Mouse (Mus musculus): ENCODE data around the gene Bcar3. TPM values are rescaled to one million over a fixed set of nuclear protein-coding genes. Genes with fewer than 3 reads are reported as not detected.

Gene Bcar3
- polyA plus RNA-seq, 1 experiment from 2014 or later, result 14.9 TPM

DNA sequence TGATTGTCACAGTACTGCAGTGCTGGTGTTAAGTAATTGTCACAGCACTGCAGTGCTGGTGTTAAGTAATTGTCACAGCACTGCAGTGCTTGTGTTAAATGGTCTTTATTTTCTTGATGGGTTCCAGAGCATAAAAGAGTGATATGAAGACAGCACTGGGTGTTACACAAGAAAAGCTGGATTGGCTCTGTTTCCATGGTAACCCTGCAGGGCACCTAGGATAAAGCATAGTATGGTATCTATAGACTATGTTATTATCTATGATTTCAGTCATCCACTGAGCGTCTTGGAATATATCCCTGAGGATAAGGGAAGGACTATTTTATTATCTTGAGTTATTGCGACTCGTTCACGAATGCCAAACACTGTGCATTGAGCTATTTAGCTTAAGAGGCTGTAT is 162.9 kb downstream of the Bcar3 start:
- Histone ChIP-seq H3K4me1 (ENCODE audit: control insufficient read depth, insufficient read depth, low read length) (peaks cover 14% of the 10 kb centered on the region), H3K27ac (ENCODE audit: low read depth, low read length) (no peak overlapping the region), H3K36me3 (ENCODE audit: control insufficient read depth, insufficient read depth, low read length) (no peaks in the 10 kb centered on the region), H3K9ac (ENCODE audit: low read length) (no peak overlapping the region), H3K4me2 (ENCODE audit: low read depth) (no peak overlapping the region), H3K27me3 (ENCODE audit: control insufficient read depth, insufficient read depth, low read length) (no peaks in the 10 kb centered on the region), H3K9me3 (ENCODE audit: control insufficient read depth, low read length) (no peaks in the 10 kb centered on the region), H3K4me3 (ENCODE audit: low read depth, low read length) (no peak overlapping the region)
- 87% methylated on average over 4 of the region's 4 CpGs for WGBS
- DNase-seq (ENCODE audit: low spot score) (no peak), ATAC-seq (ENCODE audit: insufficient read depth, low FRiP score, low TSS enrichment) (no peak)

DNA sequence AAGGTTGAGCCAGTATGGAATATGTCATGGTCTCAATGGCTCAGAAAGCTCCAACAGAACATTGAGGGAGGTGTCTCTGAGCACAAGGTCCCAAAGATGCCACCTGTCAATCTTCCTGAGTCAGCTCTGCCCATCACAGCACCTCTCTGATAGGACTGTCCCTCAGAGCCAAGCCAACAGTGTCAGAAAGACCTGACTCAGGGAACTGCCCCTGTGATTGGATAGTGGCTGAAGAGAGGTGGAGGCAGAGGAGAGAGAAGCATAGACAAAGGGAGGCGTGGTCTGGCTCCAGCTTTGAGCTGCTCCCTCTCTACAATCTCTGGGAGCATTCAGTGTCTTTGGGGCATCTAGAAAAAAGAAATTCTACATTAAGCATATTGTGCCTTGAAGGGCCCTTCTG is 163.8 kb downstream of the Bcar3 start:
- ATAC-seq (ENCODE audit: insufficient read depth, low FRiP score, low TSS enrichment), result no peak
- no peak overlapping the region for H3K27ac ChIP-seq (ENCODE audit: low read depth, low read length)

GRCm38 (mm10) chr3:122458743-122459142 is 164.8 kb downstream of the Bcar3 start:
- no peak overlapping the region for H3K4me2 ChIP-seq (ENCODE audit: low read depth)
- H3K4me3 ChIP-seq (ENCODE audit: low read depth, low read length), result no peak overlapping the region
- DNase-seq (ENCODE audit: low spot score) (no peak), ATAC-seq (ENCODE audit: insufficient read depth, low FRiP score, low TSS enrichment) (no peak)
- no peak overlapping the region for H3K9ac ChIP-seq (ENCODE audit: low read length)
- WGBS, result 78% methylated on average over 8 of the region's 8 CpGs
- peaks cover 23% of the 10 kb centered on the region for H3K4me1 ChIP-seq (ENCODE audit: control insufficient read depth, insufficient read depth, low read length)
- H3K9me3 ChIP-seq (ENCODE audit: control insufficient read depth, low read length), result no peaks in the 10 kb centered on the region
- no peaks in the 10 kb centered on the region for H3K27me3 ChIP-seq (ENCODE audit: control insufficient read depth, insufficient read depth, low read length)
- no peak overlapping the region for H3K27ac ChIP-seq (ENCODE audit: low read depth, low read length)
- H3K36me3 ChIP-seq (ENCODE audit: control insufficient read depth, insufficient read depth, low read length), result no peaks in the 10 kb centered on the region

More for the DNA sequence above, 163.8 kb downstream of the Bcar3 start:
- Histone ChIP-seq H3K4me1 (ENCODE audit: control insufficient read depth, insufficient read depth, low read length) (peaks cover 19% of the 10 kb centered on the region), H3K4me3 (ENCODE audit: low read depth, low read length) (no peak overlapping the region), H3K4me2 (ENCODE audit: low read depth) (no peak overlapping the region), H3K9ac (ENCODE audit: low read length) (no peak overlapping the region), H3K9me3 (ENCODE audit: control insufficient read depth, low read length) (no peaks in the 10 kb centered on the region), H3K36me3 (ENCODE audit: control insufficient read depth, insufficient read depth, low read length) (no peaks in the 10 kb centered on the region), H3K27me3 (ENCODE audit: control insufficient read depth, insufficient read depth, low read length) (no peaks in the 10 kb centered on the region)
- no peak for DNase-seq (ENCODE audit: low spot score)
- WGBS, result 29% methylated on average over 1 of the region's 1 CpGs

DNA sequence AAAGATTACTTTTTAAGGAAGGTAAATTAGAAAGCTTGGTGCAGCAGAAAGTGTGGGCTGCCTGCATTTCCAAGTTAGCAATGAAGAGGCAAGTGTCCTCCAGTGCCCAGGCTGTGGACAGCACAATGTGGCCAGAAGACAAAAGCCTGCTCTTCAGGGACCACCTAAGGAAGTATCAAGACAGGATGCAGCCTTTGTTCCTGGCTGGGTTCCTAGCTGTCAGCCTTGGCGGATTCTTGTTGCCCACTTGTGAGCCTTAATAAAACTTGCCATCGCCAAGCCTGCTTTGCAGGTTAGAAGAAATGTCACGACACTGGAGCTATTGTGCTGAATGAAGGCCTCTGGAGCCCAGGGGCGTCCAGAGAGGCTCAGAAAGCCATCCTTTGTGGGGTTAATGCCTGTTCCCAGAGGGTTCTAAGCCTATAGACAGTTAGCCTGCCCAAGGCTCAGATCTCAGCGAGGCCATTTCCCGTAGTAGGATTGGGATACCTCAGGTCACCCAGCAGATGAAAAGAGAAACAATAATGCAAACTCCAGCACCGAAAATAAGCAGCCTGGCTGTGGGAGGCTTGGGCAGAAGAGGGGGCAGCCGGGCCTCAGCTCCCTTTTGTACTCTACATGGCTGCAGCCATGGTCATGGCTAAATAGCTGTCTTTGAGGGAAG is 167.0 kb downstream of the Bcar3 start:
- H3K9ac ChIP-seq (ENCODE audit: low read length), result peak overlapping the region; percentile 22; the same call in 1 of the 2 replicates
- H3K9me3 ChIP-seq (ENCODE audit: control insufficient read depth, low read length), result no peaks in the 10 kb centered on the region
- H3K4me2 ChIP-seq (ENCODE audit: low read depth), result peak overlapping the region; percentile 16
- H3K4me1 ChIP-seq (ENCODE audit: control insufficient read depth, insufficient read depth, low read length), result peaks cover 23% of the 10 kb centered on the region
- WGBS, result 34% methylated on average over 8 of the region's 8 CpGs
- no peak overlapping the region for H3K4me3 ChIP-seq (ENCODE audit: low read depth, low read length)
- no peaks in the 10 kb centered on the region for H3K27me3 ChIP-seq (ENCODE audit: control insufficient read depth, insufficient read depth, low read length)
- no peaks in the 10 kb centered on the region for H3K36me3 ChIP-seq (ENCODE audit: control insufficient read depth, insufficient read depth, low read length)
- DNase-seq (ENCODE audit: low spot score), result peak; percentile 57
- H3K27ac ChIP-seq (ENCODE audit: low read depth, low read length), result peak overlapping the region; percentile 89
- peak; percentile 78 for ATAC-seq (ENCODE audit: insufficient read depth, low FRiP score, low TSS enrichment)

DNA sequence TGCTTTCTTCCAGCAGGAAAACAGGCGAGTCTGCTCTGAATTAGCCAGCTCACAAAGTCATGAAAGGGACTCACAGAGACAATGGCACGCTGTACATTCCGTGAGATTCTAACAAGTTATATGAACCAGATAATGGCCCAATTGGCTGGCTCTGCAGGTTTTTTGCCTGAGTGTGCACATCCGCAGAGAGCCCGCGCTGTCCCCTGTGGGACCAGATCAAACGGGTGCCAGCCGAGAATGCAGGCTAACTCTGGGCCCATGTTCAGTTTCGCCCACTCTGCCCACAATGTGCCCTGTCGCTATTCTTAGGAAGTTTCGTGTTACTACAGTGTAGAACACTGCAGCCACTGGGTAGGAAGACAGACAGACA is 167.6 kb downstream of the Bcar3 start:
- H3K27me3 ChIP-seq (ENCODE audit: control insufficient read depth, insufficient read depth, low read length), result no peaks in the 10 kb centered on the region
- H3K4me3 ChIP-seq (ENCODE audit: low read depth, low read length), result no peak overlapping the region
- peaks cover 23% of the 10 kb centered on the region for H3K4me1 ChIP-seq (ENCODE audit: control insufficient read depth, insufficient read depth, low read length)
- no peaks in the 10 kb centered on the region for H3K9me3 ChIP-seq (ENCODE audit: control insufficient read depth, low read length)
- no peak for DNase-seq (ENCODE audit: low spot score)
- H3K27ac ChIP-seq (ENCODE audit: low read depth, low read length), result peak overlapping the region; percentile 89
- H3K9ac ChIP-seq (ENCODE audit: low read length), result no peak overlapping the region
- no peak for ATAC-seq (ENCODE audit: insufficient read depth, low FRiP score, low TSS enrichment)
- 51% methylated on average over 11 of the region's 11 CpGs for WGBS
- peak overlapping the region; percentile 16 for H3K4me2 ChIP-seq (ENCODE audit: low read depth)
- H3K36me3 ChIP-seq (ENCODE audit: control insufficient read depth, insufficient read depth, low read length), result no peaks in the 10 kb centered on the region

- peaks cover 23% of the 10 kb centered on the region for H3K4me1 ChIP-seq (ENCODE audit: control insufficient read depth, insufficient read depth, low read length)
- H3K9me3 ChIP-seq (ENCODE audit: control insufficient read depth, low read length), result no peaks in the 10 kb centered on the region
- peak overlapping the region; percentile 89 for H3K27ac ChIP-seq (ENCODE audit: low read depth, low read length)
- H3K27me3 ChIP-seq (ENCODE audit: control insufficient read depth, insufficient read depth, low read length), result no peaks in the 10 kb centered on the region
- H3K4me2 ChIP-seq (ENCODE audit: low read depth), result no peak overlapping the region
- no peak for ATAC-seq (ENCODE audit: insufficient read depth, low FRiP score, low TSS enrichment)
- no peak overlapping the region for H3K9ac ChIP-seq (ENCODE audit: low read length)
- DNase-seq (ENCODE audit: low spot score), result no peak
- no peaks in the 10 kb centered on the region for H3K36me3 ChIP-seq (ENCODE audit: control insufficient read depth, insufficient read depth, low read length)
- no peak overlapping the region for H3K4me3 ChIP-seq (ENCODE audit: low read depth, low read length)
- 51% methylated on average over 18 of the region's 18 CpGs for WGBS
These were observed 168.3 kb downstream of the Bcar3 start for GRCm38 (mm10) chr3:122461932-122462871.

DNA sequence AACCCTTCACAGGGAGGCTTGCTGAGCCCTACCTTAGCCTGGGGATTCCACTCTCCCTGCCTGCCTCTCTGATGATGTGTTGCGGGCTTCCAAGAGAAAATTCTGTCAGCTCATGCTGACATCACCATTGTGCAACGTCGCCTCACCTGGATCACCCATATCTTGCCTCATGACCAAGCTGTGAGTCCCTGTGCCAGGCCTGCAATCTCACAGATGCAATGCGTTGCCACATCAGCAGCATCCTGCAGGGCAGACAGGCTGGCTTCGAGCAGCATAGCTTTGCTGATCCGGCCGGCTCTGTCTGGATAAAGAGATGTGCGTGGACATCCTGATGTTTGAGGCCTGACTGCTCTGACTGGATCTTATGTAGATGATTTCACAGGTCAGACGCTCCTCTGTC is 169.2 kb downstream of the Bcar3 start:
- H3K4me2 ChIP-seq (ENCODE audit: low read depth), result no peak overlapping the region
- H3K27ac ChIP-seq (ENCODE audit: low read depth, low read length), result no peak overlapping the region
- no peaks in the 10 kb centered on the region for H3K27me3 ChIP-seq (ENCODE audit: control insufficient read depth, insufficient read depth, low read length)
- H3K9me3 ChIP-seq (ENCODE audit: control insufficient read depth, low read length), result no peaks in the 10 kb centered on the region
- H3K36me3 ChIP-seq (ENCODE audit: control insufficient read depth, insufficient read depth, low read length), result no peaks in the 10 kb centered on the region
- H3K9ac ChIP-seq (ENCODE audit: low read length), result no peak overlapping the region
- H3K4me1 ChIP-seq (ENCODE audit: control insufficient read depth, insufficient read depth, low read length), result peaks cover 23% of the 10 kb centered on the region
- no peak for ATAC-seq (ENCODE audit: insufficient read depth, low FRiP score, low TSS enrichment)
- WGBS, result 84% methylated on average over 9 of the region's 9 CpGs
- no peak overlapping the region for H3K4me3 ChIP-seq (ENCODE audit: low read depth, low read length)
- DNase-seq (ENCODE audit: low spot score), result no peak

DNA sequence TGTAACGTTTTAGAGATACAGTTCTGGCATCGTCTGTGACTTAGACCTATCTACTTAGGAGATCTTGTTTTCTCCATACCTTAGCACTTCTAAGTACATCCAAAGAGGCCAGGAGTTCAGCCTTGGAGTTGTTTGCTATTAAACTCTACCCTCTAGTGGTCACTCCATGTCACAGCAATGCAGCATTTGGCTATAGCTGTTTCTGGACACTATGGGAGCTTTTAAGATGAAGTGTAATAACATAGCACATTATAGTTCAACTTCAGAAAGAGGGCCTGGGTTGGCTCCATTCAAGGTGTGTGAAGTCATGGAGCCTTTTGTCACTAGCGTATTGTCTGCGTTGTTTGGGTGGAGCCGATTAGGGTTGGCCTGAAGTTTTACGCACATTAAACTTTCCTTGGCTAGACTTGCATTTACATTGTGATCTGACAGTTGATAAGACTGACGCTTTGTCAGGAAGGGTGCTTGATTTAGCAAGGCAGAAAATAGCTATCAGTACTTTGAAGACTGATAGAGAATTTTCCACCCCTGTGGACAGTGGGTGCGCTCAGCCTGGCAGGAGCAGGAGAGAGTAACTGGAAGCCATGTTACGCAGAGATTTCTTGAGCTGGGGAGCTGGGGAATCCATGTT is 172.3 kb downstream of the Bcar3 start:
- Histone ChIP-seq H3K4me2 (ENCODE audit: low read depth) (no peak overlapping the region), H3K9ac (ENCODE audit: low read length) (no peak overlapping the region), H3K36me3 (ENCODE audit: control insufficient read depth, insufficient read depth, low read length) (no peaks in the 10 kb centered on the region), H3K4me1 (ENCODE audit: control insufficient read depth, insufficient read depth, low read length) (peaks cover 14% of the 10 kb centered on the region), H3K4me3 (ENCODE audit: low read depth, low read length) (no peak overlapping the region), H3K27ac (ENCODE audit: low read depth, low read length) (no peak overlapping the region), H3K27me3 (ENCODE audit: control insufficient read depth, insufficient read depth, low read length) (no peaks in the 10 kb centered on the region), H3K9me3 (ENCODE audit: control insufficient read depth, low read length) (no peaks in the 10 kb centered on the region)
- DNase-seq (ENCODE audit: low spot score) (peak; percentile 52), ATAC-seq (ENCODE audit: insufficient read depth, low FRiP score, low TSS enrichment) (no peak)
- 56% methylated on average over 9 of the region's 9 CpGs for WGBS

All from neural tube, embryonic 11.5 days (tissue).